Mouse (Mus musculus): ENCODE measurements around the gene Mthfr. TPM values are rescaled to one million over a fixed set of nuclear protein-coding genes. Genes with fewer than 3 reads are reported as not detected.

The Mthfr gene
- polyA plus RNA-seq, 1 experiment from 2014 or later, result 19.7 TPM

- WGBS, result 6% methylated on average over 34 of the region's 34 CpGs
- Histone ChIP-seq H3K4me2 (replicated peaks; ENCODE audit: low read depth, low read length) (peak within 1 kb of the TSS; percentile 81), H3K4me1 (ENCODE audit: control insufficient read depth, insufficient read depth, low read length) (peaks cover 29% of the 10 kb centered on the region), H3K9ac (ENCODE audit: low read depth, low read length) (peak within 1 kb of the TSS; percentile 85), H3K27me3 (ENCODE audit: control insufficient read depth, insufficient read depth, low read length) (no peaks in the 10 kb centered on the region), H3K9me3 (ENCODE audit: control insufficient read depth, low read length) (no peaks in the 10 kb centered on the region), H3K4me3 (ENCODE audit: low read length) (peak within 1 kb of the TSS; percentile 82), H3K36me3 (ENCODE audit: control insufficient read depth, insufficient read depth, low read length) (no peaks in the 10 kb centered on the region), H3K27ac (ENCODE audit: low read depth, low read length) (peak within 1 kb of the TSS; percentile 3; the same call in 1 of the 2 replicates)
- peak; percentile 89 for ATAC-seq (ENCODE audit: low FRiP score, low TSS enrichment)
Observed at GRCm38 (mm10) chr4:148087907-148088527, 49.1 kb downstream of the Mthfr start, which contains the start of gene Agtrap. Agtrap (minus strand) TSS chr4:148088031.

- Histone ChIP-seq H3K4me1 (ENCODE audit: control insufficient read depth, insufficient read depth, low read length) (peaks cover 18% of the 10 kb centered on the region), H3K36me3 (ENCODE audit: control insufficient read depth, insufficient read depth, low read length) (no peaks in the 10 kb centered on the region), H3K4me3 (ENCODE audit: low read length) (no peak overlapping the region), H3K4me2 (replicated peaks; ENCODE audit: low read depth, low read length) (no peak overlapping the region), H3K9me3 (ENCODE audit: control insufficient read depth, low read length) (no peaks in the 10 kb centered on the region), H3K27me3 (ENCODE audit: control insufficient read depth, insufficient read depth, low read length) (no peaks in the 10 kb centered on the region), H3K9ac (ENCODE audit: low read depth, low read length) (no peak overlapping the region), H3K27ac (ENCODE audit: low read depth, low read length) (no peak overlapping the region)
- WGBS, result 65% methylated on average over 4 of the region's 4 CpGs
- ATAC-seq (ENCODE audit: low FRiP score, low TSS enrichment), result no peak
Observed at GRCm38 (mm10) chr4:148089166-148089565, 50.3 kb downstream of the Mthfr start.

GRCm38 (mm10) chr4:148091181-148091580, 52.3 kb downstream of the Mthfr start:
- Histone ChIP-seq H3K4me2 (replicated peaks; ENCODE audit: low read depth, low read length) (no peak overlapping the region), H3K9ac (ENCODE audit: low read depth, low read length) (no peak overlapping the region), H3K27ac (ENCODE audit: low read depth, low read length) (no peak overlapping the region), H3K27me3 (ENCODE audit: control insufficient read depth, insufficient read depth, low read length) (no peaks in the 10 kb centered on the region), H3K9me3 (ENCODE audit: control insufficient read depth, low read length) (no peaks in the 10 kb centered on the region), H3K4me1 (ENCODE audit: control insufficient read depth, insufficient read depth, low read length) (peaks cover 11% of the 10 kb centered on the region; the same call in 1 of the 2 replicates), H3K36me3 (ENCODE audit: control insufficient read depth, insufficient read depth, low read length) (no peaks in the 10 kb centered on the region), H3K4me3 (ENCODE audit: low read length) (no peak overlapping the region)
- 93% methylated on average over 1 of the region's 1 CpGs for WGBS
- no peak for ATAC-seq (ENCODE audit: low FRiP score, low TSS enrichment)

GRCm38 (mm10) chr4:148092551-148093271, 53.8 kb downstream of the Mthfr start:
- H3K4me2 ChIP-seq (replicated peaks; ENCODE audit: low read depth, low read length), result no peak overlapping the region
- no peaks in the 10 kb centered on the region for H3K4me1 ChIP-seq (ENCODE audit: control insufficient read depth, insufficient read depth, low read length)
- no peak for ATAC-seq (ENCODE audit: low FRiP score, low TSS enrichment)
- H3K9ac ChIP-seq (ENCODE audit: low read depth, low read length), result no peak overlapping the region
- 89% methylated on average over 11 of the region's 11 CpGs for WGBS
- no peaks in the 10 kb centered on the region for H3K27me3 ChIP-seq (ENCODE audit: control insufficient read depth, insufficient read depth, low read length)
- H3K27ac ChIP-seq (ENCODE audit: low read depth, low read length), result no peak overlapping the region
- H3K4me3 ChIP-seq (ENCODE audit: low read length), result no peak overlapping the region
- no peaks in the 10 kb centered on the region for H3K9me3 ChIP-seq (ENCODE audit: control insufficient read depth, low read length)
- no peaks in the 10 kb centered on the region for H3K36me3 ChIP-seq (ENCODE audit: control insufficient read depth, insufficient read depth, low read length)

GRCm38 (mm10) chr4:148094161-148094560, 55.3 kb downstream of the Mthfr start:
- no peak overlapping the region for H3K27ac ChIP-seq (ENCODE audit: low read depth, low read length)
- no peaks in the 10 kb centered on the region for H3K36me3 ChIP-seq (ENCODE audit: control insufficient read depth, insufficient read depth, low read length)
- no peak overlapping the region for H3K4me2 ChIP-seq (replicated peaks; ENCODE audit: low read depth, low read length)
- no peak overlapping the region for H3K9ac ChIP-seq (ENCODE audit: low read depth, low read length)
- H3K27me3 ChIP-seq (ENCODE audit: control insufficient read depth, insufficient read depth, low read length), result no peaks in the 10 kb centered on the region
- ATAC-seq (ENCODE audit: low FRiP score, low TSS enrichment), result no peak
- H3K9me3 ChIP-seq (ENCODE audit: control insufficient read depth, low read length), result no peaks in the 10 kb centered on the region
- WGBS, result 89% methylated on average over 5 of the region's 5 CpGs
- no peaks in the 10 kb centered on the region for H3K4me1 ChIP-seq (ENCODE audit: control insufficient read depth, insufficient read depth, low read length)
- H3K4me3 ChIP-seq (ENCODE audit: low read length), result no peak overlapping the region

GRCm38 (mm10) chr4:148095081-148095480, 56.2 kb downstream of the Mthfr start:
- no peaks in the 10 kb centered on the region for H3K27me3 ChIP-seq (ENCODE audit: control insufficient read depth, insufficient read depth, low read length)
- no peak overlapping the region for H3K4me3 ChIP-seq (ENCODE audit: low read length)
- H3K4me1 ChIP-seq (ENCODE audit: control insufficient read depth, insufficient read depth, low read length), result no peaks in the 10 kb centered on the region
- H3K27ac ChIP-seq (ENCODE audit: low read depth, low read length), result no peak overlapping the region
- H3K36me3 ChIP-seq (ENCODE audit: control insufficient read depth, insufficient read depth, low read length), result no peaks in the 10 kb centered on the region
- 67% methylated on average over 4 of the region's 4 CpGs for WGBS
- no peak for ATAC-seq (ENCODE audit: low FRiP score, low TSS enrichment)
- no peaks in the 10 kb centered on the region for H3K9me3 ChIP-seq (ENCODE audit: control insufficient read depth, low read length)
- H3K9ac ChIP-seq (ENCODE audit: low read depth, low read length), result no peak overlapping the region
- H3K4me2 ChIP-seq (replicated peaks; ENCODE audit: low read depth, low read length), result no peak overlapping the region

GRCm38 (mm10) chr4:148097936-148098335, 59.1 kb downstream of the Mthfr start:
- H3K27me3 ChIP-seq (ENCODE audit: control insufficient read depth, insufficient read depth, low read length), result 0 out of 2 replicates have a peak, but pooled peaks cover 2% of the 10 kb centered on the region
- no peak for ATAC-seq (ENCODE audit: low FRiP score, low TSS enrichment)
- no peaks in the 10 kb centered on the region for H3K36me3 ChIP-seq (ENCODE audit: control insufficient read depth, insufficient read depth, low read length)
- H3K4me2 ChIP-seq (replicated peaks; ENCODE audit: low read depth, low read length), result no peak overlapping the region
- no peaks in the 10 kb centered on the region for H3K9me3 ChIP-seq (ENCODE audit: control insufficient read depth, low read length)
- no peak overlapping the region for H3K27ac ChIP-seq (ENCODE audit: low read depth, low read length)
- no peak overlapping the region for H3K4me3 ChIP-seq (ENCODE audit: low read length)
- H3K9ac ChIP-seq (ENCODE audit: low read depth, low read length), result no peak overlapping the region
- 97% methylated on average over 2 of the region's 2 CpGs for WGBS
- H3K4me1 ChIP-seq (ENCODE audit: control insufficient read depth, insufficient read depth, low read length), result no peaks in the 10 kb centered on the region

GRCm38 (mm10) chr4:148098666-148099065, 59.8 kb downstream of the Mthfr start:
- H3K27ac ChIP-seq (ENCODE audit: low read depth, low read length), result no peak overlapping the region
- H3K27me3 ChIP-seq (ENCODE audit: control insufficient read depth, insufficient read depth, low read length), result 0 out of 2 replicates have a peak, but pooled peaks cover 2% of the 10 kb centered on the region
- no peaks in the 10 kb centered on the region for H3K9me3 ChIP-seq (ENCODE audit: control insufficient read depth, low read length)
- ATAC-seq (ENCODE audit: low FRiP score, low TSS enrichment), result no peak
- no peak overlapping the region for H3K4me3 ChIP-seq (ENCODE audit: low read length)
- H3K9ac ChIP-seq (ENCODE audit: low read depth, low read length), result no peak overlapping the region
- H3K36me3 ChIP-seq (ENCODE audit: control insufficient read depth, insufficient read depth, low read length), result no peaks in the 10 kb centered on the region
- no peak overlapping the region for H3K4me2 ChIP-seq (replicated peaks; ENCODE audit: low read depth, low read length)
- 76% methylated on average over 3 of the region's 3 CpGs for WGBS
- no peaks in the 10 kb centered on the region for H3K4me1 ChIP-seq (ENCODE audit: control insufficient read depth, insufficient read depth, low read length)

Data from kidney, embryonic 14.5 days (tissue).